Mouse (Mus musculus) kidney, embryonic 16.5 days (tissue): Measurements from ENCODE around the gene Gjb3. TPM values are rescaled to one million over a fixed set of nuclear protein-coding genes. Genes with fewer than 3 reads are reported as not detected.

Source experiments
- ATAC-seq: fragments of 200-750 bp; cut with Nextera tagmentation; 2 replicates; pipeline ENCODE4 v1.8.0; 2017; ENCODE audit warnings: moderate TSS enrichment; ENCODE audit not compliant: low FRiP score, low TSS enrichment
- H3K27ac ChIP-seq: fragments of 300-500 bp; sonication (generic); 2 replicates; pipeline ENCODE4 v1.5.1; 2014; ENCODE audit warnings: low read length
- H3K27me3 ChIP-seq: fragments of 300-500 bp; sonication (generic); 2 replicates; pipeline ENCODE4 v1.6.1; 2014; ENCODE audit warnings: low read length, control low read depth, mixed read lengths; ENCODE audit not compliant: insufficient read depth
- H3K36me3 ChIP-seq: fragments of 300-500 bp; sonication (generic); 2 replicates; pipeline ENCODE4 v1.6.1; 2014; ENCODE audit warnings: low read length, control low read depth, mixed read lengths; ENCODE audit not compliant: insufficient read depth
- H3K4me1 ChIP-seq: fragments of 300-500 bp; sonication (generic); 2 replicates; pipeline ENCODE4 v1.6.1; 2014; ENCODE audit warnings: low read length, control low read depth, mixed read lengths; ENCODE audit not compliant: insufficient read depth
- H3K4me2 ChIP-seq: fragments of 300-500 bp; sonication (generic); replicated peaks from 2 replicates; pipeline ENCODE4 v1.6.1; 2014; ENCODE audit warnings: low read depth, low read length
- H3K4me3 ChIP-seq: fragments of 300-500 bp; sonication (generic); 2 replicates; pipeline ENCODE4 v1.5.1; 2014; ENCODE audit warnings: mild to moderate bottlenecking, low read length
- H3K9ac ChIP-seq: fragments of 300-500 bp; sonication (generic); replicated peaks from 2 replicates; pipeline ENCODE4 v1.6.1; 2014; ENCODE audit warnings: low read length
- H3K9me3 ChIP-seq: fragments of 300-500 bp; sonication (generic); 2 replicates; pipeline ENCODE4 v1.6.1; 2016; ENCODE audit warnings: low read length, control low read depth
- WGBS: fragments of 180-500 bp; shearing (Covaris S2); extraction: QIAGEN DNeasy Blood & Tissue Kit; methylation state at CpG from one replicate; pipeline ENCODE4 v1.1.7; 2014; 5-methylcytosine and 5-hydroxymethylcytosine counted together
- polyA plus RNA-seq: library from polyadenylated mRNA; unstranded; fragments of >200 nt; fragmentation: Nextera tagmentation; extraction: Ambion mirVana; gene quantifications from 2 replicates; pipeline ENCODE4 v1.2.1, GENCODE M21; 2015

The Gjb3 gene
- 1.3 TPM in 2 replicates for polyA plus RNA-seq

- peak within 1 kb of the TSS; percentile 17 for H3K9ac ChIP-seq
- H3K9me3 ChIP-seq: no peaks in the 10 kb centered on the region
- H3K36me3 ChIP-seq: no peaks in the 10 kb centered on the region
- H3K27me3 ChIP-seq: peaks cover 54% of the 10 kb centered on the region
- ATAC-seq: no peak
- no peak within 1 kb of the TSS for H3K27ac ChIP-seq
- H3K4me3 ChIP-seq: peak within 1 kb of the TSS; percentile 26
- under 1% methylated on average over 49 of the region's 49 CpGs for WGBS
- peak within 1 kb of the TSS; percentile 44 for H3K4me2 ChIP-seq
- peaks cover 18% of the 10 kb centered on the region for H3K4me1 ChIP-seq
These were observed at the start of gene Gjb3 for GRCm38 (mm10) chr4:127330181-127331100. Gene Gjb3, minus strand, starts transcription at chr4:127330844.

GRCm38 (mm10) chr4:127377344-127377743 lies 46.7 kb upstream of the Gjb3 start:
- no peaks in the 10 kb centered on the region for H3K27me3 ChIP-seq
- H3K9ac ChIP-seq: no peak overlapping the region
- H3K9me3 ChIP-seq: no peaks in the 10 kb centered on the region
- H3K4me1 ChIP-seq: no peaks in the 10 kb centered on the region
- H3K4me2 ChIP-seq: no peak overlapping the region
- H3K4me3 ChIP-seq: no peak overlapping the region
- no peak overlapping the region for H3K27ac ChIP-seq
- no peak for ATAC-seq
- 33% methylated on average over 4 of the region's 4 CpGs for WGBS
- no peaks in the 10 kb centered on the region for H3K36me3 ChIP-seq

- no peaks in the 10 kb centered on the region for H3K27me3 ChIP-seq
- no peaks in the 10 kb centered on the region for H3K36me3 ChIP-seq
- H3K4me1 ChIP-seq: no peaks in the 10 kb centered on the region
- H3K4me2 ChIP-seq: peak overlapping the region; percentile 9; the same call in 1 of the 2 replicates
- 62% methylated on average over 17 of the region's 17 CpGs for WGBS
- H3K9ac ChIP-seq: no peak overlapping the region
- no peak overlapping the region for H3K4me3 ChIP-seq
- no peaks in the 10 kb centered on the region for H3K9me3 ChIP-seq
- peak; percentile 62; the same call in 1 of the 2 replicates for ATAC-seq
- H3K27ac ChIP-seq: no peak overlapping the region
These were observed 45.0 kb upstream of the Gjb3 start for GRCm38 (mm10) chr4:127375541-127376177.

DNA sequence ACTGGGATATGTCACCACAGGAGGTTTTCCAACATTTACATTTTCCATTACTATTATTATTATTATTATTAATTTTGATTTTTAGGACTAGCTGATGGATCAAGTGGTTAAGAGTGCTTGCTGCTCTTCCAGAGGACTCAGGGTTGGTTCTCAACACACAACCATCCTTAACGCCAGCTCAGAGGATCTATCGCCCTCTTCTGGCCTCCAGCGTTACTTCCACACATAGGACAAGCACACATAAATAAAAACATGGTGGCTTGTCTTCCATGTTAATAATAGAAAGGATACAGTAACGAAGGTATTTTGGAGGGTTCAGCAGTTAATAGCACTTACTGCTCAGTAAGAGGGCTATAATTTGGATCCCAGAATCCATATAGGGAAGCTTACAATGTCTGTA lies 44.0 kb upstream of the Gjb3 start:
- no peak overlapping the region for H3K4me3 ChIP-seq
- H3K36me3 ChIP-seq: no peaks in the 10 kb centered on the region
- no peak overlapping the region for H3K27ac ChIP-seq
- H3K9me3 ChIP-seq: no peaks in the 10 kb centered on the region
- no peaks in the 10 kb centered on the region for H3K4me1 ChIP-seq
- 82% methylated on average over 4 of the region's 4 CpGs for WGBS
- H3K4me2 ChIP-seq: no peak overlapping the region
- no peaks in the 10 kb centered on the region for H3K27me3 ChIP-seq
- no peak for ATAC-seq
- no peak overlapping the region for H3K9ac ChIP-seq

- Histone ChIP-seq H3K9me3 (no peaks in the 10 kb centered on the region), H3K27me3 (no peaks in the 10 kb centered on the region), H3K4me1 (no peaks in the 10 kb centered on the region), H3K4me2 (no peak overlapping the region), H3K36me3 (no peaks in the 10 kb centered on the region), H3K4me3 (no peak overlapping the region), H3K27ac (no peak overlapping the region), H3K9ac (no peak overlapping the region)
- 42% methylated on average over 8 of the region's 8 CpGs for WGBS
- ATAC-seq: no peak
These were observed 42.8 kb upstream of the Gjb3 start for GRCm38 (mm10) chr4:127373491-127373890.

GRCm38 (mm10) chr4:127371546-127371945 lies 40.9 kb upstream of the Gjb3 start:
- H3K27me3 ChIP-seq: no peaks in the 10 kb centered on the region
- no peaks in the 10 kb centered on the region for H3K36me3 ChIP-seq
- no peaks in the 10 kb centered on the region for H3K4me1 ChIP-seq
- WGBS: 75% methylated on average over 5 of the region's 5 CpGs
- no peak for ATAC-seq
- H3K27ac ChIP-seq: no peak overlapping the region
- no peaks in the 10 kb centered on the region for H3K9me3 ChIP-seq
- H3K4me2 ChIP-seq: no peak overlapping the region
- no peak overlapping the region for H3K9ac ChIP-seq
- no peak overlapping the region for H3K4me3 ChIP-seq

DNA sequence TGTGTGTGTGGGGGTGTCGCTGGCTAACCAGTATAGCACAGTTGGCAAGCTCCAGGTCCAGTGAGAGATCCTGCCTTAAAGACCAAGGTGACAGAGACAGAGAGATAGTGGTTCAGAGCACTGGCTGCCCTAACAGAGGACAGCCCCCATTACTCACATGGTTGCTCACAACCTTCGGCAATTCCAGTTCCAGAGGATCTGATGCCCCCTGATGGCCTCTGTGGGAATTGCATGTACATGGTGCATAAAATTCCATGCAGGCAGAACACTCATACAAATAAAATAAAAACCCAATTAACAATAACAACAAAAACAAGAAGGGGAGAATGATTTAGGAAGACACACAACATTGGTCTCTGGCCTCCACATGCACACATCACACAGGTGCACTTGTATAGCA lies 39.8 kb upstream of the Gjb3 start:
- Histone ChIP-seq H3K27me3 (no peaks in the 10 kb centered on the region), H3K9me3 (no peaks in the 10 kb centered on the region), H3K36me3 (no peaks in the 10 kb centered on the region), H3K9ac (no peak overlapping the region), H3K27ac (no peak overlapping the region), H3K4me3 (no peak overlapping the region), H3K4me1 (no peaks in the 10 kb centered on the region), H3K4me2 (no peak overlapping the region)
- 48% methylated on average over 2 of the region's 2 CpGs for WGBS
- ATAC-seq: no peak

DNA sequence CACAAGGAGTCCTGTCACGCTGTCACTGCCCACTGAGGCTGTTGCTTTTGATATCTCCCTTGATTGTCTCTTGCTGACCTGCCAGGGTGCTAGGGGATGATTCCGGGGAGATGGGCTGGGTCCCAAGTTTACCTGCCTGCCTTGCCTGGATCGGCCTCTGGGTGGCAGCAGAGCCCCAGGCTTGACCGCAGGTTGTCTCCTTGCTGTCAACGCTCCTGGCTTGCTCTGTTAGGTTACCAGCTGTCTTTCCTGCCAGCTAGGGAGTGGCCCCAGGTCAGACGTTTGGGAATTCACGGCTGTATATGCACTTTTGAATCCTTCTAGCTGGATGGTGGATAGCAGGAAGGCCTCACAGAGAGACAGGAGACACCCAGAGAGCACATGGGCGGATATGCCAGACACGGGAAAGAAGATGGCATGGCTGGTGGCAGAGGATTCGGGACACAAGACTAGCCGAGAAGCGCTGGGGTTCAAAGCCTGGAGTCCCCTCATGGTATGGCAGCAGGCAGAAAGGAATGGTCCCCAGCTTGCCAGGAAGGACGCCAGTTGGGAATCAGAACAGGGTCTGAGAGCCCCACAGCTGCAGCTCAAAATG lies 37.8 kb upstream of the Gjb3 start:
- H3K36me3 ChIP-seq: no peaks in the 10 kb centered on the region
- H3K9me3 ChIP-seq: no peaks in the 10 kb centered on the region
- H3K9ac ChIP-seq: no peak overlapping the region
- peak; percentile 19; the same call in 1 of the 2 replicates for ATAC-seq
- WGBS: 28% methylated on average over 13 of the region's 13 CpGs
- no peaks in the 10 kb centered on the region for H3K27me3 ChIP-seq
- no peak overlapping the region for H3K4me2 ChIP-seq
- H3K4me3 ChIP-seq: no peak overlapping the region
- no peaks in the 10 kb centered on the region for H3K4me1 ChIP-seq
- H3K27ac ChIP-seq: no peak overlapping the region

DNA sequence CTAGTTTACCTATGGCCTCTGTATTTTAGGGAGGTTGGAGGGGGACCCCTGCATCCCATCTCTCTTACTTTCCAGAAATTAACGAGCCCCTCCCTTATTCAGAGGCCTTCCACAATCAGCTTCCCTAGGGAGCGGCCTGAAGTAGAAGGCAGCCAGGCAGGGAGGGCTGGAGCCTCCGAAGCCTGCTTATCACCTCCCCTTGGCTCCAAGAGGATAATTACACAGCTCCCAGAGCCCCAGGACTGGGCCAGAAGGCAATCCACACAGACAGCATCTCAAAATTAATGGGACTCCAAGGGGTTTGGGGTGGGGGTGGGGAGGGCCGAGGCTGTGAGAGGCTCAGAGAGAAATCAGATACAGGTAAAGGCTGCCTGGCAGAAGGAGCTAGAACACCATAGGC lies 35.2 kb upstream of the Gjb3 start:
- Histone ChIP-seq H3K9ac (no peak overlapping the region), H3K4me2 (no peak overlapping the region), H3K36me3 (no peaks in the 10 kb centered on the region), H3K9me3 (no peaks in the 10 kb centered on the region), H3K4me1 (no peaks in the 10 kb centered on the region), H3K27ac (no peak overlapping the region), H3K27me3 (no peaks in the 10 kb centered on the region), H3K4me3 (no peak overlapping the region)
- no peak for ATAC-seq
- 20% methylated on average over 4 of the region's 4 CpGs for WGBS
